Mouse (Mus musculus) neural tube, embryonic 12.5 days (tissue): ENCODE measurements at regions not wholly inside any gene's neighbourhood (a gene's known extent, or its start where the extent isn't known, plus 50 kb on each side); places are given as distances from the start of the nearest gene placed in this dataset.

ENCODE experiments used
- ATAC-seq: fragments of 200-750 bp; cut with Nextera tagmentation; 2 replicates; pipeline ENCODE4 v1.8.0; 2017; ENCODE audit warnings: low read depth, mild to moderate bottlenecking, moderate TSS enrichment, moderate library complexity; ENCODE audit not compliant: low FRiP score
- H3K27ac ChIP-seq: fragments of 300-500 bp; sonication (generic); 2 replicates; pipeline ENCODE4 v1.5.1; 2016
- H3K27me3 ChIP-seq: fragments of 300-500 bp; sonication (generic); replicated peaks from 2 replicates; pipeline ENCODE4 v1.6.1; 2016; ENCODE audit warnings: mild to moderate bottlenecking
- H3K36me3 ChIP-seq: fragments of 300-500 bp; sonication (generic); 2 replicates; pipeline ENCODE4 v1.6.1; 2016; ENCODE audit warnings: mild to moderate bottlenecking
- H3K4me1 ChIP-seq: fragments of 300-500 bp; sonication (generic); 2 replicates; pipeline ENCODE4 v1.6.1; 2016
- H3K4me2 ChIP-seq: fragments of 300-500 bp; sonication (generic); replicated peaks from 2 replicates; pipeline ENCODE4 v1.6.1; 2016; ENCODE audit warnings: mild to moderate bottlenecking
- H3K4me3 ChIP-seq: fragments of 300-500 bp; sonication (generic); 2 replicates; pipeline ENCODE4 v1.5.1; 2016
- H3K9ac ChIP-seq: fragments of 300-500 bp; sonication (generic); 2 replicates; pipeline ENCODE4 v1.6.1; 2016; ENCODE audit warnings: mild to moderate bottlenecking
- H3K9me3 ChIP-seq: fragments of 300-500 bp; sonication (generic); 2 replicates; pipeline ENCODE4 v1.6.1; 2016; ENCODE audit warnings: mild to moderate bottlenecking
- WGBS: fragments of 180-500 bp; shearing (Covaris S2); methylation state at CpG from one replicate; pipeline ENCODE4 v1.1.7; 2016; 5-methylcytosine and 5-hydroxymethylcytosine counted together

GRCm38 (mm10) chr12:107338758-107339157 lies 149.7 kb upstream of the 3110018I06Rik start:
- ATAC-seq = no peak
- Histone ChIP-seq H3K4me2 (no peak overlapping the region), H3K4me1 (no peaks in the 10 kb centered on the region), H3K27me3 (no peaks in the 10 kb centered on the region), H3K4me3 (no peak overlapping the region), H3K36me3 (no peaks in the 10 kb centered on the region), H3K9me3 (no peaks in the 10 kb centered on the region), H3K9ac (no peak overlapping the region), H3K27ac (no peak overlapping the region)
- WGBS = 91% methylated on average over 10 of the region's 10 CpGs

DNA sequence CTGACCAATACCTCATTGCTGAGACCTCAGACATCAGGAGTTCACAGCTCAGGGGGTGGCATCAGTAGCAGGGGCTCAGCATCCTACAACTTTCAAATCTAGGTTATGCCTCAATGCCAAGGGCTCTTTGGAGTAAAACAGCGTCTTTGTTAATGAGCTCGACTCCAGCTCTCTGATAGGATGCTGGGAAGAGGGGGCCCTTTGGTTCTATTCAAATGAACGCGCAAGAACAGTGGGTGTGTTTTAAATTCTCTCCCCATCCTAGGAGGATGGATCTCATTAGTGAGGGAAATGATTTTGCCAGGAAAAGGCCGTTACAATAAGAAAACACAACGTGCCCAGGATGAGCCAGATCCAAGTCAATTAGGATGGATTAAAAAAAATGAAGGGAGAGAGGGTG lies 132.2 kb upstream of the 3110018I06Rik start:
- Histone ChIP-seq H3K9ac (no peak overlapping the region), H3K27me3 (no peaks in the 10 kb centered on the region), H3K4me3 (no peak overlapping the region), H3K27ac (no peak overlapping the region), H3K36me3 (no peaks in the 10 kb centered on the region), H3K9me3 (no peaks in the 10 kb centered on the region), H3K4me2 (no peak overlapping the region), H3K4me1 (no peaks in the 10 kb centered on the region)
- WGBS = 67% methylated on average over 6 of the region's 6 CpGs
- ATAC-seq = no peak

- Histone ChIP-seq H3K9ac (no peak overlapping the region), H3K9me3 (no peaks in the 10 kb centered on the region), H3K4me3 (no peak overlapping the region), H3K4me1 (no peaks in the 10 kb centered on the region), H3K27me3 (no peaks in the 10 kb centered on the region), H3K27ac (no peak overlapping the region), H3K36me3 (no peaks in the 10 kb centered on the region), H3K4me2 (no peak overlapping the region)
- WGBS = 91% methylated on average over 7 of the region's 7 CpGs
- no peak for ATAC-seq
Measured at GRCm38 (mm10) chr12:107356974-107357373, 131.5 kb upstream of the 3110018I06Rik start.

DNA sequence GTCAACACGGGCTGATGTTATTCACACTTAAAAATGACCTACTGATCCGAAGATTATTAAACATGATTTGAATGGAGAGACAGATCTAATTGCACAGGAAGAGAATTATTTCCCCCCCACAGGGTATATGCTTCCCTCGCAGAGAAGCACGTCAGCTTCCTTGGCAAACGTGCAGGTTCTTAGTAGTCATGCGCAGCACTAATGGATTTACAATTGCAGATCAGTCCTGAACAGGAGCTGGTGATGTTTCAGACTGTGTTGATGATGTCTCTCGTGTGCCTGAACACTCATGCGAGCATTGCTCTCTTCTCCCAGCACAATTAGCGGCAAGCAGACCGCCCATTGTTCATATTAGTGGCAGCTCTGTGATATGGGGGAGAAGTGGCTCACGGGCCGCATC lies 127.9 kb upstream of the 3110018I06Rik start:
- Histone ChIP-seq H3K9me3 (no peaks in the 10 kb centered on the region), H3K4me2 (no peak overlapping the region), H3K27ac (no peak overlapping the region), H3K4me1 (no peaks in the 10 kb centered on the region), H3K9ac (no peak overlapping the region), H3K27me3 (no peaks in the 10 kb centered on the region), H3K36me3 (no peaks in the 10 kb centered on the region), H3K4me3 (no peak overlapping the region)
- 88% methylated on average over 12 of the region's 12 CpGs for WGBS
- no peak for ATAC-seq

- H3K27ac ChIP-seq = no peak overlapping the region
- WGBS = 94% methylated on average over 7 of the region's 7 CpGs
Measured at GRCm38 (mm10) chr12:107361606-107362005, 126.8 kb upstream of the 3110018I06Rik start.

GRCm38 (mm10) chr12:107362120-107362519 lies 126.3 kb upstream of the 3110018I06Rik start:
- no peaks in the 10 kb centered on the region for H3K36me3 ChIP-seq
- no peaks in the 10 kb centered on the region for H3K9me3 ChIP-seq
- H3K27me3 ChIP-seq = no peaks in the 10 kb centered on the region
- H3K27ac ChIP-seq = no peak overlapping the region
- H3K9ac ChIP-seq = no peak overlapping the region
- H3K4me1 ChIP-seq = no peaks in the 10 kb centered on the region
- no peak for ATAC-seq
- WGBS = 80% methylated on average over 10 of the region's 10 CpGs
- no peak overlapping the region for H3K4me3 ChIP-seq
- no peak overlapping the region for H3K4me2 ChIP-seq

More at GRCm38 (mm10) chr12:107361606-107362005, 126.8 kb upstream of the 3110018I06Rik start:
- Histone ChIP-seq H3K27me3 (no peaks in the 10 kb centered on the region), H3K36me3 (no peaks in the 10 kb centered on the region), H3K9me3 (no peaks in the 10 kb centered on the region), H3K4me2 (no peak overlapping the region), H3K4me3 (no peak overlapping the region), H3K9ac (no peak overlapping the region), H3K4me1 (no peaks in the 10 kb centered on the region)
- ATAC-seq = no peak

- Histone ChIP-seq H3K9ac (no peak overlapping the region), H3K4me1 (no peaks in the 10 kb centered on the region), H3K9me3 (no peaks in the 10 kb centered on the region), H3K27me3 (no peaks in the 10 kb centered on the region), H3K4me3 (no peak overlapping the region), H3K36me3 (no peaks in the 10 kb centered on the region), H3K4me2 (no peak overlapping the region), H3K27ac (no peak overlapping the region)
- WGBS = 91% methylated on average over 7 of the region's 7 CpGs
- ATAC-seq = no peak
Measured at GRCm38 (mm10) chr12:107372254-107372653, 116.2 kb upstream of the 3110018I06Rik start.

DNA sequence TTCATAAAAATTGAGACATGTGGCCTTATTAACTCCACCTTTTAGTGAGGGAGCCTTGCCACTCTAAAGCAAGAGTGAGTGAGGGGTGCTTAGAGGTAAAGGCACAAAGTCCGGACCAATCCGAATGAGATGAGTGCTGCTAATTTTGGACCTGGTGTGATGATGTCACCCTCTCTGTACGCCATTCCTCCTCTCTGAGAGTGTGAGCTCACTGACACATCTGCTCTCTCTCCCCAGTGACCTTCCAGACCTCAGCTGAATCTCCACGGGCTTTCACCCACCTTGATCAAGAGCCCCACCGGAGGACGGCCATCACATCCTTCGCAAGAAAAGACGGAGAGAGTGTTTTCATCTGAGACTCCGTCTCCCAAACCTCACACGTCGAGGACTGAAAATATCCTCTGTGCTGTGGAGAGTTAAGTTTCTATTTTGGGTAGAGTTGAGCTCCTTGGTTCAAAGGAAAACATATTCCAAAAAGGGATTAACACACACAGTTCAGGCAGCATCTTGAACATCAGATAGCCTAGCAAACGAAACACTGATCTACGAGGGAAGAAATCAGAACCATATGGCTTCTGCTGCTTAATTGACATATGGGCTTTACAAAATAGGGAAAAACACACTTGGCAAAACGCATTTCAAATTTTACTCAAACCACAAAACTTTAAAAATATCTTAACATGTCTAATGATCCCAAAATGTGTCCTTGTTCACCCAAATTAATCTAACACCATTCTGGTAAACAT lies 96.2 kb upstream of the 3110018I06Rik start:
- no peak overlapping the region for H3K27ac ChIP-seq
- no peak for ATAC-seq
- 87% methylated on average over 14 of the region's 14 CpGs for WGBS
- H3K4me3 ChIP-seq = no peak overlapping the region
- no peaks in the 10 kb centered on the region for H3K36me3 ChIP-seq
- no peaks in the 10 kb centered on the region for H3K9me3 ChIP-seq
- H3K9ac ChIP-seq = no peak overlapping the region
- H3K4me2 ChIP-seq = no peak overlapping the region
- H3K4me1 ChIP-seq = no peaks in the 10 kb centered on the region
- H3K27me3 ChIP-seq = no peaks in the 10 kb centered on the region

DNA sequence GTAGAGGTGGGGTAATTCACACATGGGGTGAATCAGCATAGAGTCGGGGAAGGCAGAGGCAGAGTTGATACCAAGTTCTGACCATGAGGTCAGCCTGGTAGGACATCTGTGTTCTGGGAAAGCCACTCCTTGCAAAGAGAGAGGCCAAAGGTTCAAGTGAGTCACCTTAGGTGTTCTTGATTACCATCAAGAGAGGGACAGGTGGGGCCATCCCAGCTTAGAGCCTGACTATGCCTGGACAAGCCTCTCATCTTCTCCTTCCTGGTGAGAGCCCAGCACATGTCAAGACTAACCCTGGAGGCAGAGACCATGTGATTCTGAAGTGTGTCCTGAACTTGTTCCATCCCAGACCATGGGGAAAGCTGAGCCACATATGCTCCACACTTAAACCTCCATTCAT lies 94.0 kb upstream of the 3110018I06Rik start:
- Histone ChIP-seq H3K9me3 (no peaks in the 10 kb centered on the region), H3K27me3 (no peaks in the 10 kb centered on the region), H3K4me1 (no peaks in the 10 kb centered on the region), H3K4me2 (no peak overlapping the region), H3K36me3 (no peaks in the 10 kb centered on the region), H3K27ac (no peak overlapping the region), H3K9ac (no peak overlapping the region), H3K4me3 (no peak overlapping the region)
- 79% methylated on average over 1 of the region's 1 CpGs for WGBS
- ATAC-seq = no peak

DNA sequence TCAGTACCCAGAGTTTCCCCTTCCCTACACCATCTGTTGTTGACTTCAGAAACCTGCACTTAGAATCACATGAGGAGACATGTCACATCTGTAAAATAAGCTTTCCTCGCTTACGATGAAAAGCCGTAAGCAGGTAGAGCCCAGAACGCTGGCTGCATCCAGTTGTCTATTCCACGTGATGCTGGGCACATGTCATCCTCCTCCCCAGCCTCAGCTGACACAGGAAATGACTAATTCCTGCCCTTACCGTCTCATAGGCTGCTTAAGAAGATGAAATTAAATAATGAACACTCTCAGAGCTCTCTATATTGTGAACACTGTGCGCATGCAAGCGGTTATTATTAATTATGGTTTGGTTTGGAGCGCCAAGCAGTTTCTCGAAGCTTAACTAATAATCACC lies 83.6 kb upstream of the 3110018I06Rik start:
- no peak overlapping the region for H3K4me2 ChIP-seq
- H3K9me3 ChIP-seq = no peaks in the 10 kb centered on the region
- no peak for ATAC-seq
- no peaks in the 10 kb centered on the region for H3K27me3 ChIP-seq
- H3K9ac ChIP-seq = no peak overlapping the region
- 88% methylated on average over 10 of the region's 10 CpGs for WGBS
- H3K4me1 ChIP-seq = peaks cover 10% of the 10 kb centered on the region; the same call in 1 of the 2 replicates
- H3K4me3 ChIP-seq = no peak overlapping the region
- no peak overlapping the region for H3K27ac ChIP-seq
- H3K36me3 ChIP-seq = no peaks in the 10 kb centered on the region

- Histone ChIP-seq H3K27me3 (no peaks in the 10 kb centered on the region), H3K4me1 (no peaks in the 10 kb centered on the region), H3K27ac (no peak overlapping the region), H3K9ac (no peak overlapping the region), H3K4me2 (no peak overlapping the region), H3K9me3 (no peaks in the 10 kb centered on the region), H3K36me3 (no peaks in the 10 kb centered on the region), H3K4me3 (no peak overlapping the region)
- 89% methylated on average over 7 of the region's 7 CpGs for WGBS
- no peak for ATAC-seq
Measured at GRCm38 (mm10) chr12:107423923-107424322, 64.5 kb upstream of the 3110018I06Rik start.

DNA sequence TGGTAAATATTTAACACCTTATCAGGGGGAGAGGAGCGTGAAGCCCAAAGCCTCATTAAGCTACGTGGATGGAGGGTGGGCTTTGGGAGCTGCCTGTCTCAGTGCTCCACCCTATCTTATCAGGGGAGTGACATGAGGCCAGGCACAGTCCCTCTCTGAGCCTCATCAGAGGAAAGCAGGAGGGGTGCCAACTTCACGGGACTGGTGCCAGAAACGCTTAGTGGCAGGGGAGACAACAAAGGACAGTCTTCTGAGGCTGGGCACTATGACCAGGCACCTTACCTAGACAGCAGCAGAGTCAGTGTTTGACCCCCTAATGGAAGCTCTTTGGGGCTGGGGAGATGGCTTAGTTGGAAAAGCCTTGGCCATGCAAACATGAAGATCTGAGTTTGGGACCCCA lies 49.9 kb upstream of the 3110018I06Rik start:
- Histone ChIP-seq H3K9ac (no peak overlapping the region), H3K36me3 (no peaks in the 10 kb centered on the region), H3K4me3 (no peak overlapping the region), H3K9me3 (no peaks in the 10 kb centered on the region), H3K4me2 (no peak overlapping the region), H3K4me1 (no peaks in the 10 kb centered on the region), H3K27ac (no peak overlapping the region), H3K27me3 (no peaks in the 10 kb centered on the region)
- 84% methylated on average over 4 of the region's 4 CpGs for WGBS
- no peak for ATAC-seq
